9 mouse cellular contexts compared by ENCODE assay signal in the genomic region with DNA sequence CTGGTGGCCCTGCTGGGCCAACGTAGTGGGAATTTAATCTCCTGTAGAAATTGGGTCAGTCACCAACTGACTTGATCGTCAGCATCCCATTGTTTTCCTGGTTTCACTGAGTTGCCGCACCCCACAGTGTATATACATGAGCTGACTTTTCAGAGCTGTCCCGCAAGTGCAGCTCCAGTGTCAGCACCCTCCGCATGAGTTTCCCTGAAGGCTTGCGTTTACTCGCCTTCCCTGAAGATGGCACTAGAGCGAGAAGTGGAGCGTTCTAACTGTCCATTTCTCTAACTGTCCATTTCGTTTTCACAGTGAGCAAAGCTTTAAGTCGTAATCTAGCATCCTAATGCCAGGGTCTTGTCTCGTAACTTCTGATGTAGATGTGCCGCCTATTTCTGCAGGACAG. TPM values are rescaled to one million over a fixed set of nuclear protein-coding genes. Genes with fewer than 3 reads are reported as not detected.
A peak's percentile ranks its signal among the peaks of the same experiment; 100 is the strongest.
DNase-seq lines count a peak whose midpoint lies in the region; ATAC-seq and TF ChIP-seq lines count a peak whose summit lies in the region.
"Had no signal": no experiment of that assay in that cellular context is flagged by ENCODE, and none has a peak within 500 bp of the region (broad histone marks: within the 10 kb centered on the region; RNA-seq: fewer than 3 reads in every experiment).

No protein-coding gene starts in this region.

- 93% methylated on average over 13 of the region's 13 CpGs for WGBS in spleen, adult 2 months
- 85% methylated on average over 13 of the region's 13 CpGs for WGBS in stomach, postnatal 0 days

- H3K4me3 ChIP-seq in spleen, adult 2 months (ENCODE audit: extremely low read depth, insufficient read depth, insufficient read length): no peak overlapping the region
- H3K4me3 ChIP-seq in stomach, postnatal 0 days (ENCODE audit: low read depth, low read length): no peak overlapping the region
- H3K4me3 ChIP-seq: hindbrain, embryonic 15.5 days had no signal

- no peak overlapping the region for H3K4me2 ChIP-seq in stomach, postnatal 0 days (replicated peaks; ENCODE audit: low read depth)
- H3K4me2 ChIP-seq: hindbrain, embryonic 15.5 days had no signal

- H3K36me3 ChIP-seq in spleen, adult 2 months (ENCODE audit: control insufficient read depth, insufficient read depth, low read length): peaks cover 22% of the 10 kb centered on the region
- peaks cover 15% of the 10 kb centered on the region for H3K36me3 ChIP-seq in stomach, postnatal 0 days (ENCODE audit: control insufficient read depth, insufficient read depth, low read length)

- no peak for ATAC-seq in stomach, postnatal 0 days (ENCODE audit: low FRiP score, low TSS enrichment)
- no peak for ATAC-seq in megakaryocyte-erythroid progenitor cell, adult 5-6 weeks (replicated peaks; ENCODE audit: low FRiP score, low TSS enrichment, poor library complexity, severe bottlenecking)

- H3K9me3 ChIP-seq in stomach, postnatal 0 days (ENCODE audit: control insufficient read depth, low read length): no peaks in the 10 kb centered on the region
- H3K9me3 ChIP-seq: hindbrain, embryonic 15.5 days had no signal

- H3K27me3 ChIP-seq in spleen, adult 2 months (ENCODE audit: control insufficient read depth, insufficient read depth, low read length): no peaks in the 10 kb centered on the region
- H3K27me3 ChIP-seq in stomach, postnatal 0 days (ENCODE audit: control insufficient read depth, insufficient read depth, low read length): no peaks in the 10 kb centered on the region
- H3K27me3 ChIP-seq: hindbrain, embryonic 15.5 days had no signal

- TF ChIP-seq POLR2A in spleen, adult 2 months (IDR thresholded peaks at IDR 0.05; ENCODE audit: low read depth, low read length): no peak

- no peak for TF ChIP-seq CTCF in spleen, adult 2 months (IDR thresholded peaks at IDR 0.05; ENCODE audit: extremely low read depth, insufficient read depth, insufficient read length, insufficient replicate concordance)
- peak; percentile 45 for TF ChIP-seq CTCF in stomach, postnatal 0 days (IDR thresholded peaks at IDR 0.05; ENCODE audit: low read depth)

- no peak overlapping the region for H3K9ac ChIP-seq in stomach, postnatal 0 days (ENCODE audit: low read length)
- H3K9ac ChIP-seq: hindbrain, embryonic 15.5 days had no signal

- DNase-seq in heart, postnatal 10 days: peak; percentile 42 to 59
- DNase-seq in heart, adult 8-10 months (ENCODE audit: low spot score): no peak
- DNase-seq in spleen, adult 2 months (ENCODE audit: low read depth in 1 of 2, low spot score in 2 of 2): no peak
- DNase-seq in spleen, postnatal 4 days (ENCODE audit: low spot score in 2 of 2): no peak
- DNase-seq in cerebellum, postnatal 14 days: peak; percentile 61 to 66
- no peak for DNase-seq in stomach, postnatal 0 days (ENCODE audit: low spot score)
- no peak for DNase-seq in thymus, adult 18-20 months

- H3K4me1 ChIP-seq in spleen, adult 2 months (ENCODE audit: control insufficient read depth, insufficient read depth, insufficient read length): peaks cover 45% of the 10 kb centered on the region
- H3K4me1 ChIP-seq in stomach, postnatal 0 days (replicated peaks; ENCODE audit: control insufficient read depth, insufficient read depth): no peaks in the 10 kb centered on the region; the same call in 1 of the 2 replicates

- no peak for TF ChIP-seq EP300 in stomach, postnatal 0 days (optimal IDR thresholded peaks at IDR 0.05)

- intact Hi-C loops in heart, postnatal 10 days (cut with DNase I): loop anchor here (1.0 kb wide), 1 partner anchor 49 kb away; no protein-coding TSS in a partner anchor

- H3K27ac ChIP-seq in spleen, adult 2 months (ENCODE audit: insufficient read depth, low read length): 0 out of 2 replicates have a peak overlapping the region, but pooled peaks have one; percentile 56
- no peak overlapping the region for H3K27ac ChIP-seq in stomach, postnatal 0 days (replicated peaks)
- H3K27ac ChIP-seq: hindbrain, embryonic 15.5 days had no signal

RNA-seq across cellular contexts. Expression of gene Otulin, which starts 36.8 kb away (rescaled TPM):
- 10 to 100 TPM; 38.2 to 43.5 TPM for total RNA-seq in heart, postnatal 10 days (2021)
- total RNA-seq in heart, adult 8-10 months (2022): 10 to 100 TPM; 25.7 to 29.2 (median 27.6) TPM
- polyA plus RNA-seq in spleen, adult 2 months (2012; rRNA removed): 53.1 and 69.6 TPM in 2 replicates
- 23.7 and 24.4 TPM in 2 replicates for polyA plus RNA-seq in stomach, postnatal 0 days (2015; fragmentation: Nextera tagmentation; extraction: Ambion mirVana)
- total RNA-seq in megakaryocyte-erythroid progenitor cell, adult 5-6 weeks (2014; fragmentation: Nextera tagmentation): 36.3 and 51.2 TPM in 2 replicates
- 31.0 and 32.2 TPM in 2 replicates for total RNA-seq in megakaryocyte-erythroid progenitor cell, adult 5-6 weeks (2017)

Comparison
In these comparisons a context has a peak if more than half of its experiments do, and no peak if none do; other contexts are left out.
1. DNase-seq: peak in heart, postnatal 10 days (2 of 2) and cerebellum, postnatal 14 days (2 of 2); none in heart, adult 8-10 months (single experiment), spleen, adult 2 months (0 of 2), spleen, postnatal 4 days (0 of 2), stomach, postnatal 0 days (single experiment) and thymus, adult 18-20 months (0 of 2).